Mouse (Mus musculus): ENCODE results near the gene Lpxn. TPM values are rescaled to one million over a fixed set of nuclear protein-coding genes. Genes with fewer than 3 reads are reported as not detected.

Gene Lpxn
- 15.4 and 17.0 TPM in 2 replicates for polyA plus RNA-seq (2012; rRNA removed; ENCODE audit: low replicate concordance)

DNA sequence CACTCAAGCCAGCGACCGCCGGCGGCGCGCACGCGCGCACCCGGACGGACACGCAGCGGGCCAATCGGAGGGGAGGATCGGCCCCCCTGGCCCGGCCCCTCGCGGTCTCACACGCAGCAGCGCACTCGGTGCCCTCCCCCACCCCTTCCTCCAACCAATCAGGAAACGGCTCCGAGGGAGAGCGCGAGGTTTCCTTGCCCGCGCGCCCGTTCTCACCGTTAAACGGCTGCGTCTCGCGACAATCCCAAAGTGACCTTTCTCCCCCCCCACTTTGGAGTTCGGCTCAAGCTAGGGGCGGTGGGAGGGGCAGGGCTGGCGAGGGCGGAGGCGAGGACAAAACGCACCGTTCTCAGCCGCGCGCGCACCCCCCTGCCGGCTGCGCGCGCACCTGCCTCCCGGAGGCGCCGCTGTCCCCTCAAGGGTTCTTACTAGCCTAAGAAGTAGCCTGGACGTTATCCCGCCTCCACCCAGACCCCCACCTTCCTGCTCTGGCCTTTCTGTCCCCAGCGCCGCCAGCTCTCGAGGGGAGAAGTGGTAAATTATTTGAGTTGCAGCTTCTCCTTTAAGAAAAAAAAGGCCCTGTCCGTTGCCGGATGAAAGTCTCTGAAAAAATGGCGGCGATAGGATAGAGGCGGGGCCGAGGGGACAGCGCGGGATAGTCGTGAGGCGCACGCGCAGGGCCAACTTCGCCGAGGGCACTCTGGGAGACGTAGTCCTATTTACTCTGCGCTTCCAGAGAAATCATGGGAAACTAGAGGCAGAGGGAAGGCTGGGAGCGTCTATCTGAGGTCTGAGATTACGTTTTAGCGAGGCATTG is at the start of gene Lpxn, which contains the start of gene Zfp91:
Gene Lpxn, plus strand, starts transcription at position 683 of the 817 bp plus-strand sequence.
Gene Zfp91, minus strand, starts transcription at position 616 of the 817 bp plus-strand sequence.

DNA sequence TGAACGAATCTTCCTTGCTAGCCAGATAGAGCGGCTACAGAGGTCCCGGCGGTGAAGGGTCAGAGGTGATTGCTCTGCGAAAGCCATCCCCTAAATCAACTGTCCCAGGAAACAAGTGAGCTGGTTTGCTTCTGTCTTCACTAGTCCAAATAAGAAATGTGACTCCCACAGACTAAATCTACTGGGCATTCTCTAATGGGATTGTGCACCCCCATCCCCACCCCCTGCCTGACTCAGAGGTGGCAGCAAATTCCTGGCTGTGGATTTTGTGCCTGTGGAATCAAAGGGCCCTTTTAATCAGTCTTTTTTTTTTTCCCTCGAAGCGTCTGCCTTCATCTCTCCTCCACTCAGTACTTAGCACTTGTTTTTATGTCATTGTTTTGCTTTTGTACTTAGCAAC is 30.7 kb upstream of the Lpxn start, which contains the start of gene Cntf:
Gene Cntf, minus strand, starts transcription at position 325 of the 400 bp plus-strand sequence.

DNA sequence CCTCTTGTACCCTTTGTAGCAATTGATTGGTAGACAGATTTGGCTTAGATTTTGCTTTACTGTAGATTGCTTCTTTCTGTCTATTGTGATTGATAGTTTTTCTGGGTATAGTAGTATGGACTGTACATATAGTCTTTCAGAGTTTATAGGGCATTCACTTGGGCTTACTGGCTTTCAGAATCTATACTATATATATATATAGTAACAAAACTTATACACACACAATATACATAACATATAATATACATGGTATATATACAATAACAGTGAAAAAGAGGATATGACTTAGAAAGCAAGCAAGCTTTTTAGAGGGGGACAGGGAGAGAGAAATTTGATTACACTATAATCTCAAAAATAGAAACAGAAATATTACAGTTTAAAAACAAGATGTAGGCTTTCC is 50.4 kb downstream of the Lpxn start, which contains the start of gene Gm5244:
Gene Gm5244, plus strand, starts transcription at position 301 of the 400 bp plus-strand sequence.

DNA sequence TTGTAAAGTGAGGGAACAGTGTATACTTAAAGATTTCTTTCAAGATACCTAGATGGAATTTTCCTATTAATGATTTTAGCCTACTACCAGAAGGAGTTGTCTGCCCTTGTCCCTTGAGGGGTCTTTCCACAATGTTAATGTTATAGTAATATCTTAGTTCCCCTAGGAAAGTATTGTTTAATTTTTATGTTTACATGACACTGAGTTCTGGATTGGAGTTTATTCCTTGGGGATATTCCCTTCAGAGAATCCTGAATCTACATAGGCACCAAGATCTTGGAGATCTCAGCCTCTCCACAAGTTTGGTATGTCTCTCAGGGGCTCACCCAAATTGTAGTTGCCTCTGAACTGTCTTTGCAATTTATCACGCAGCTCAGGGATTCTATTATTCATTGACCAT is 61.0 kb downstream of the Lpxn start, which contains the start of gene Olfr1444:
Gene Olfr1444, plus strand, starts transcription at position 301 of the 400 bp plus-strand sequence.

Other genes with a start within 250 kb of the Lpxn start
- 0.07 TPM in 1 of 2 replicates, not detected in the other for gene Gm4952, start 196.2 kb upstream of the Lpxn start, polyA plus RNA-seq (2012; rRNA removed; ENCODE audit: low replicate concordance)
- gene Glyat, start 162.9 kb upstream of the Lpxn start, polyA plus RNA-seq (2012; rRNA removed; ENCODE audit: low replicate concordance) = 0.20 TPM in 1 of 2 replicates, not detected in the other
- gene Olfr1442, start 125.8 kb upstream of the Lpxn start, polyA plus RNA-seq (2012; rRNA removed; ENCODE audit: low replicate concordance) = not detected in 2 replicates
- gene Olfr1443, start 118.1 kb upstream of the Lpxn start, polyA plus RNA-seq (2012; rRNA removed; ENCODE audit: low replicate concordance) = not detected in 2 replicates
- 0.10 and 0.42 TPM in 2 replicates for gene Keg1, start 100.4 kb upstream of the Lpxn start, polyA plus RNA-seq (2012; rRNA removed; ENCODE audit: low replicate concordance)
- gene Cntf, start 30.6 kb upstream of the Lpxn start, polyA plus RNA-seq (2012; rRNA removed; ENCODE audit: low replicate concordance) = 0.74 and 4.6 TPM in 2 replicates
- gene Zfp91, start 67 bp upstream of the Lpxn start, polyA plus RNA-seq (2012; rRNA removed; ENCODE audit: low replicate concordance) = 11.2 and 24.3 TPM in 2 replicates
- not detected in 2 replicates for gene Gm5244, start 50.5 kb downstream of the Lpxn start, polyA plus RNA-seq (2012; rRNA removed; ENCODE audit: low replicate concordance)
- 0.30 TPM in 1 of 2 replicates, not detected in the other for gene Olfr1444, start 61.1 kb downstream of the Lpxn start, polyA plus RNA-seq (2012; rRNA removed; ENCODE audit: low replicate concordance)
- gene Olfr1445, start 87.7 kb downstream of the Lpxn start, polyA plus RNA-seq (2012; rRNA removed; ENCODE audit: low replicate concordance) = 0.16 TPM in 1 of 2 replicates, not detected in the other
- not detected in 2 replicates for gene Olfr1446, start 97.3 kb downstream of the Lpxn start, polyA plus RNA-seq (2012; rRNA removed; ENCODE audit: low replicate concordance)
- not detected in 2 replicates for gene Olfr1447, start 107.5 kb downstream of the Lpxn start, polyA plus RNA-seq (2012; rRNA removed; ENCODE audit: low replicate concordance)
- not detected in 2 replicates for gene Olfr1448, start 128.2 kb downstream of the Lpxn start, polyA plus RNA-seq (2012; rRNA removed; ENCODE audit: low replicate concordance)
- gene Olfr1449, start 134.6 kb downstream of the Lpxn start, polyA plus RNA-seq (2012; rRNA removed; ENCODE audit: low replicate concordance) = not detected in 2 replicates
- not detected in 2 replicates for gene Olfr1450, start 154.1 kb downstream of the Lpxn start, polyA plus RNA-seq (2012; rRNA removed; ENCODE audit: low replicate concordance)
- gene Olfr1451, start 198.8 kb downstream of the Lpxn start, polyA plus RNA-seq (2012; rRNA removed; ENCODE audit: low replicate concordance) = not detected in 2 replicates
- gene Olfr1453, start 232.1 kb downstream of the Lpxn start, polyA plus RNA-seq (2012; rRNA removed; ENCODE audit: low replicate concordance) = not detected in 2 replicates

Measured in mammary gland, adult 2 months (tissue).